Mouse (Mus musculus) spleen, postnatal 4 days (tissue): ENCODE data around the gene 5530401A14Rik.

ENCODE experiments used
- DNase-seq, 2 experiments: peaks; one replicate each; pipeline ENCODE4 v3.0.0; 2022; ENCODE audit warnings: low spot score in 2 of 2

Gene 5530401A14Rik

GRCm38 (mm10) chr11:81860250-81860972 lies at the start of gene 5530401A14Rik:
TSS of gene 5530401A14Rik (plus strand) at chr11:81860673.
- no peak for DNase-seq

GRCm38 (mm10) chr11:81814816-81815215 lies 45.7 kb upstream of the 5530401A14Rik start:
- no peak for DNase-seq

DNA sequence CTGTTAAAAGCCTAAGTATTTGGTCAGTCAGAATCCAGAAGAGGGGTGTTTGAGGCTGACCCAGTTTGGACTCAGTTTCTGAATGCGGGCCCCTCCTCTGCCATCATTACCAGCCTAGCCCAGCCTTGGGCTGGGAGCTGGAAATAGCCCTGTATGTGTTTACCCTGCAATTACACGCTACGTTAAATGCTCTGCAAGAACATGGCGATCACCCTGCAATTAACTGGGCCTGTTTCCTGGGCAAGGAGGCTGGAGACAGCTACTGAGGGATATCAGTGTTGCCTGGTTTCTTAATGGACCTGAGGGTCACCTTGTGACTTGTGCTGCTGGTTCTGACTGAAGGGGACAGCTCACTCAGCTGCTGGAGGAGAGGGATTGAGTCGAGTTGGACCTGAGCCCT lies 43.9 kb upstream of the 5530401A14Rik start:
- DNase-seq, result no peak

DNA sequence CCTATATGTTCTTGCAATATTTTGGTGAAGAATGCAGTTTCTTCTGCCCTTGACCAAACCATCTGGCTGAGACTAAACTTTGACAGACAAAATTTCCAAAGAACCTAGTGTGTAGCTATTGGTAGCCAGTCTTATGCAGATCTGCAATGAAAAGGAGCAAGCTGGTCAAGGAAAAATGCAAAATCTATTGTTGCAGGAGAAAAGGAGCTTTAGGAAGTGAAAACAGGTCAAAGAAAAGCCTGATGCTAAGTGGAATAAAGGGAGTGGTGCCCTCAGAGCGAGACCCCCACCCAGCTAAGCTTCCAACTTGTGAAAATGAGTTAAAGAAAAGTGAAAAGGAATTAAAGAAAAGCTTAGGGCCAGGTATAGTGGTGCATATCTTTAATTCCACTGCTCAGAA lies 28.1 kb upstream of the 5530401A14Rik start:
- DNase-seq, result no peak

DNA sequence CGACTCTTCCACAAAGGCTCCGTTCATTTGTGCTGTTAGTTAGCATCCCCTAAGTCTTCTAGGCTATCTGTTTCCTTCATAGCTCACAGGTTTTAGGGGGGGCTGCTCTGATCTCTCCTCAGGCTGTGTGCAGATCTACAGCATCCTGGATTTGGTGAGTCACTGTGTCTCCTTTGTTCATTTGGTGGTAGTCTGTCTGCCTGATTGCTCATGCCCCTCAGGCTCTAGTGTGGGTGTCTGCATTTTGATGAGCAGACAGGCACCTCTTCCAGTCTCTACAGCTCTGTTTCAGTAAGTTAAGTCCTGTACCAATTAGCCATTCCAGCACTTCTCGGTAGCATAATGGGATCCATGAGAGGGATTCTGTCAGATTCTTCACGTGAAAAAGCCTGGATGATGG lies 22.0 kb upstream of the 5530401A14Rik start:
- no peak for DNase-seq

DNA sequence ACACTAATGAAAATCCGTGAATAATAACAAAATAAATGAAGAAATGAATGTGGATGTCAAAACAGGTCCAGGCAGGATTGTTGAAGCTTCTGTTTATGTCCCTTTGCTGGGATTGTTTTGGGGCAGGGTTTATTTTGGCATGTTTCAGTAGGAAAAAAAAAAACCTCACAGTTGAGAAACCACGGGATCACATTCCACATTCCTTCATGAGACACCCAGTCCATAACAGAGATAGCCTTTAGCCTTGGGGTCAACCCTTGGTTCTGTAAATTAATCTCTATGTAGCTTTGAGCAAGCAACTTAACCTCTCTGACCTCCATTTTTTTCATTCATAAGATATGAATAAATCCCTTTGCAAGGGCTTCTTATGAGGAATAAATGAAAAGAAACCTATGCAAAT lies 19.5 kb upstream of the 5530401A14Rik start:
- DNase-seq, result no peak

DNA sequence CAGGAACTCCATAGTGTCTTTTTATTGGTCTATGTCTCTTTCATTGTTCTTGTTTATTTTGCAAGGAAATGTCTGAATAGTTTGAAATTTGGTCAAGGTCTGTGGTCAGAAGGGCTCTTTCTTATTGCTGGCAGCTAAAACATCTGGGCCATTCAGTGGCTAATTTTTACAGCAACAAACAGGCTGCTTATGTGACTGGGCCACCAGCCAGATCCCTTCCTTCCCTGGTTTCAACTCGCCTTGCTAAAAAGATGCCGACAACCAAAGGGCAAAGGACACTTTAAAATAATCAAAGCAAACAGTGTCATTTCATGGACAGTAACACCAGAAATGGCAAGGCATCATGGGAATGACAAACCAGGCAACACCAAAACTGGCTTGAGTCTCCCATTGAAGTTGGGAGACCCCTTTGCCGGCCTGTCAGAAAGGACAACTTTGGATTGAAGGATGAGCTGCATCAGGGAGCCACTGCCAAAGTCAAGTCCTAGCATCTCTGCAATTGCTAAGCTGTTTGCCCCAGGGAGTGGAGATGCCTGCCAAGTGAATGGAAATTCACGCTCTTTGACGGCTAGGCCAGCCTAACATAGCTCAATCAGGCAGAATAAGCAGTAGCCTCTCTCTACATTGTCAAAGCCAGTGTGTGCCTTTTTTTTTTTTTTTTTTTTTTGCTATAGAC lies 15.3 kb upstream of the 5530401A14Rik start:
- no peak for DNase-seq

DNA sequence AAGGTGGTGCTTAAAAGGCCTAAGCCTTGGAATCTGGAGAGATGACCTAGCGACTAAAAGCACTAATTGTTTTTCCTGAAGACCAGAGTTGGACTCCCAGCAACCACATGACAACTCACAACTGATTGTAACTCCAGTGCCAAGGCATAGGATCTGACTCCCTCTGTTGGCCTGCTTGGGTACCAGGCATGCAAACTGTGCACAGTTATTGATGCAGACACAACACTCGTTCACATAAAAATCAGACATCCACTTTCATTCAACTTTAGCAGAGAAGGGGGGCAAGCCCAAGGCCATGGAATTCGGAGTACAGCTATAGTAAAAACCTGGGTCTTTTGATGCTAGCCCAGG lies 14.8 kb upstream of the 5530401A14Rik start:
- no peak for DNase-seq

DNA sequence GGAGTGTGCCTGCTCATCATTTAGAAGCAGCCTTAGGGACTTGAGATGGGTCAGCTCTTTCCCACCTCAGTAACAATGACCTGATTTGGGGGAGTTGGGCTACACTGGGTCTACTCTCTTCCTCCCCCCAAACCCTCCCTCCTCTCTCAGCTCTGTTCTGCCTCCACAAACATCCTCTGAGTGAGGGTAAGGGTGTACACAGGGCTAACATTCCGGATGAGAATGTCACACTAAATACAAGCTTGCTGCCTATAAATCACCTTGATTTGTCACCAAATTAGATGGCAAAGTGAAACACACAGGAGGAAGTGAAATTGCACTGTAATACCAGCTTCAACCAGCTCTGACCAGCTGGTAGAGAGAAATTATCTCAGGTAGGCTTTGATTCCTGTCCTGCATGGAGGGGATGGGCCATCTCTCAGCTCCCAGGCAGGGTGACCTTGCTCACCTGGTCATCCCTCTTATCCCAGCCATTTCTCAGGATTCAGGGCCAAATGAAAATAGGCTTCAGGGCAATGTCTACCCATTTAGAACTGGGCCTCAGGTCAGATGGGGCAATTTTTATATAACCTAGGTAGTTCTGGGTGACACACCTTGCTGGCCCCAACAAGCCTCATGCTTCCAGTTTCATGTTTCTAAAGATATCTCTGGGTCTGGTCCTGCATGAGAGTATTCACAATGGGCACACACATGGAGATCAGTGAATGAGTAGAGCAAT lies 12.5 kb upstream of the 5530401A14Rik start:
- no peak for DNase-seq

DNA sequence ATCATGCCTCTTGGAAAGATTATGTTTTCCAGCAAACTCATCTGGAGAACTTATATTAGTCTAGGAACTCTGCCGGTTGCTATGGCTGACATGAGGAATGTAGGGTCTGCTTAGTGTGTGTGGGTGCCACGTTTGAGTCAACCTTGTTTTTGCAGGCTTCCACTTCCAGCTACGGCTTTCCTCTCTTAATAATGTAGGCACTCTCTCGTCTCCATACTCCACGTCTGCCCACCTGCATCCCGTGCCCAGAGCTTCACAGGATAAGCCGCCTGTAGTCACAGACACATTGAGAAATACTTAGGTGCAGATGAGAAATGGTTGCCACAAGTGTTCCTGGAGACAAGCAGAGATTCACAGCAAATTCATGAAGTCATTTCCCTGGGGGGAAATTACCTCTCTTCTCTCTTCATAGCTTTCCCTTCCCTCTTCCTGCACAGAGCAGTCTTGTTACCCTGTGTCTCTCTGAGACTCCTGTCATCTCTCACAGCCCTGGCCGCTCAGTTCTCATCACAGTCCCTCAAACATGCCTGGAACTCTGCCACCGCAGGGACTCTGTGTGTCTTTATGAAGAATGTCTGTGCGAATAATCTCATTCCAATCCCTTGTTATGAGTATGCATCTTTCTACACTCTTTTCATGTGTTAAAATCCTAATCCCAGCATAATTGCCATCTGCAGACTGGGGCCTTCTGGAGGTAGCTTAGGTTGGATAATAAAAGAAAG lies 5.3 kb downstream of the 5530401A14Rik start:
- DNase-seq, result no peak

DNA sequence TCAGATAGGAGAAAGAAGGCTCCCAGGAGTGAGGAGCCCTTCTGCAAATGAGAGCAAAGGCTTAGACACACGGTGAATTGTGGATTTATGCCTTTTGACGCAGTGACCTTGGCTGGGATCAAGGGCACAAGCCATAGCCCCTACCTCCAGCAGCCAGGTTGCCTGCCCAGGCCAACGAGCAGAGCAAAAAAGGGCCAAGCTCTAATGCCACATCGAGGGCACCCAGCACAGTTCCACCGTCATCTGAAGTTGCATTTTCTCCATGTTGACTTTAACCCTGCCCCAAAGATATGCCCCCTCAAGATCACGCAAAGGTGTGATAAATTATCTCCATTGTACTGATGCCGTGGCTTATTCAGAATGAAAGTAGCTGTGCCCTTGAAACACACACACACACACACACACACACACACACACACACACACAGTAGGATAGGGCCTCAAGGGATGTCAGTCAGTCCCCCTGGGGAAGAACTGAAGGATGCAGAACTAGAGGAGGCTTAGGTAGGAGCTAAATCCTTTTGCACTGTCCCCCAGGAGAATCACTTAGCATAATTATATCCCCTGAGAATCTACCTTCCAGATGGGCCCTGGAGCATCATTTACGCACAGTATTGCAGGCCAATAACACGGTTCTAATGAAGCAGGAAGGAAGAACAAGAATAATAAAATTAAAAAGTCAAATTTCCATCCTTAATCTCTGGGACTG lies 11.2 kb downstream of the 5530401A14Rik start:
- no peak for DNase-seq

DNA sequence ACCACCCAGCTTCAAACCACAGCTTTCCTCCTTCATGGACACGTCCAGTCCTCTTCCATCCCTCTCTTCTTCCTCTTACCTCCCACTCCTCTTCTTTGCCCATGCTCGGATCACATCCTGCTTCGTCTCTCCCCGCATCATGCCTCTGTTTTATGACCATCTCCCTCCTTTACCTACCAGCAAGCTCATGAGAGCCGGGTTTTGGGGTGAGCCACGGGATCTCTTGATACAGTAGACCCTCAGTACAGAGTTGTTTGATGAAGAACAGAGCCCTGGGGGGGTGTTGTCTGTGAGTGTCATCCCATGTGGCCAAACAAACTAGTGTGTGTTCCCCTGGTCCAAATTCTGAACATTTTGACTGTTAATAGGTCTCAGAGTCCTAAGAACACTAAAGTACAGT lies 36.0 kb downstream of the 5530401A14Rik start:
- no peak for DNase-seq

- DNase-seq, result no peak
Measured at GRCm38 (mm10) chr11:81897547-81898354, 37.3 kb downstream of the 5530401A14Rik start.

DNA sequence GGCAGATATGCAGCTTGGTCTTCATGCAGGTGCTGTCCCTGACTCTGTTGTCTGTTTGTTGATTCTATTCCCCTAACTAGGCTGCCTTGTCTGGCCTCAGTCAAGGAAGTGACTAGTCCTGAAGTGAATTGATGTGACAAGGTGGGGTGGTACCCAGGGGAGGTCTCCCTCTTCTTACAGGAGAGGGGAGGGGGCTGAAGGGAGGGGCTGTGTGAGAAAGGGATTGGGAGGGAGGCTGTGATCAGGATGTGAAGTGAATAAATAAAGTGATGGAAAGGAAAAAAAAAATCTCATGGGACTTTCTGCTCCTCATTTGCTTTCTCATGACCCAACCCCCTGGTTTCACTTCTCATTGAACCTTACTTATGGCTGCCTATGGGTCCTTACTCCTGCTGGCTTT lies 41.8 kb downstream of the 5530401A14Rik start:
- no peak for DNase-seq

GRCm38 (mm10) chr11:81908760-81909159 lies 48.3 kb downstream of the 5530401A14Rik start:
- no peak for DNase-seq

DNA sequence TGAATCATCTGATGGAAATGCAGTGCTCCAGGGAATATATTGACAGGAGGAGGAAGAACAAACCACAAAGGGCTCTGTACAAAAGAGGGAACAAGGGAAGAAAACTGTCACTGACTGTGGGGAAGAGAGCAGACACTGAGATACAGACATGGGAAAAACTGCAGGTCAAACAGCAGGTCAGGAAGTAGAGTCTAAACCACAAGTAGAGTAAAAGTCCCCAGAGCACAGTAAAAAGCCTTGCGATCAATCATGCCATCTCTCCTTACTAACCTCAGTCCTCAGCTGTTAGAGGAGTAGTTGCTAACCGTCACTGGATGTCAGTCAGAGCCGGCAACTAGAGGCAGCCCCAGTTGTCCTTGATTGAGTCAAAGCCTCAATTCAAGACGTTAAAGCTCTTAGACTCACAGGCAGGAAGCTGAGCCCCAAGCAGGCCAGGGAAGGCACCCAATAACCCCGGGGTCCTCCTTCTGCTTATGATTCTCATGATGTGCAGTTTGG lies 49.0 kb downstream of the 5530401A14Rik start:
- DNase-seq, result no peak

DNA sequence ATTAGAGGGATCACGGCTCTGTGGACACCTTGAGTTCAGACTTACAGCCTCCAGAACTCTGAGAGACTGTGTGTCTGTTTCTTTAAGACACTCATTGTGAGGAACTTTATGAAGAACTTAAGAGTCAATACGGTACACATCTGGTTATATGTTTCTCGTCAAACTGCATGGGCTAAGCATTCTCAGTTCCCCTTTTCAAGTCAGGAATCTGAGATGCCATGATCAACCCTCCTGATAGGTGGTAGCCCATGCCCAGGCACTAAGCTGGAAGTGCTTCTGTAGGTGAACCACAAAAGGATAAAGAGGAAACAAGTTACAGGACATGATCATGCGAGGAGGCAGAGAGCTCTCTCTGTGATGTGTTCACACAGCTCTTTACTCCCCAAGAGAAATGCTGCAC lies 52.6 kb downstream of the 5530401A14Rik start:
- DNase-seq, result no peak

DNA sequence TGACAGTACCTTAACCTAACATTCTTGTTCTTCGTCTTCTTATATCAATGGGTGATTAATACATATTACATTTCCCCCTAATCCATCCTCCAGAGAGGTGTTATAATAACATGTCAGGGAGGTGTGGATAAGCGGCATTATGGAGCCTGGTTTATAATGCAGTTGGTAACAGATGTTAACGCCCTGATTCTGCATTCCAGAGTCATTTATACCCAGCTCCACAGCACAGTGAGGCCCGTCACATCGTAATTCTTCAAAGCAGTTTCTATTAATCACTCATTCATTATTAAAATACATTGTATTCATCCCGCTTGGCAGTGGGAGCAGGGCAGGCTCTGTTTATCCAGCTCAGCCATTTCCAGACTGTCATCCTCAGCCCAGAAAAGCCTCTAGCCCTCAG lies 55.0 kb downstream of the 5530401A14Rik start:
- DNase-seq, result no peak

- no peak for DNase-seq
Measured at GRCm38 (mm10) chr11:81923096-81923495, 62.6 kb downstream of the 5530401A14Rik start.

DNA sequence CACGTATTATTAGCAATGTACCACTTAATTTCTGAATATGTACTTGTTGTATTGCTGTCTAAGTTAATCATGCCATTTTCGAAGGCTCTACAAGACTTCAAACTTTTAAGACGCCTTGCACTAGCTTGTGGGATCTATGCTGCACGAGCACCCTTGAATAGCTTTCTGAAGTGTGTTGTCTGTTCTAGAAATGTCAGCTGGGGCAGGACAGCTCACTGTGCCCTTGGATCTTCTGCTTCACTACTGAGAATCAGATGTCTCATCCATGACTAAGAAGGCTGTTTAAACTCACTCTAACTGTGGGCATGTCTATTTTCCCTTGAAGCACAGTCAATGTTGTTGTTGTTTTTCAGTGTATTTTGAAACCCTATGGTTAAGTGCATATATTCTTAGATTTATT lies 63.2 kb downstream of the 5530401A14Rik start:
- no peak for DNase-seq

GRCm38 (mm10) chr11:81926393-81926792 lies 65.9 kb downstream of the 5530401A14Rik start:
- no peak for DNase-seq
